Comparison of ENCODE assay signal across 8 mouse cellular contexts in the genomic region with DNA sequence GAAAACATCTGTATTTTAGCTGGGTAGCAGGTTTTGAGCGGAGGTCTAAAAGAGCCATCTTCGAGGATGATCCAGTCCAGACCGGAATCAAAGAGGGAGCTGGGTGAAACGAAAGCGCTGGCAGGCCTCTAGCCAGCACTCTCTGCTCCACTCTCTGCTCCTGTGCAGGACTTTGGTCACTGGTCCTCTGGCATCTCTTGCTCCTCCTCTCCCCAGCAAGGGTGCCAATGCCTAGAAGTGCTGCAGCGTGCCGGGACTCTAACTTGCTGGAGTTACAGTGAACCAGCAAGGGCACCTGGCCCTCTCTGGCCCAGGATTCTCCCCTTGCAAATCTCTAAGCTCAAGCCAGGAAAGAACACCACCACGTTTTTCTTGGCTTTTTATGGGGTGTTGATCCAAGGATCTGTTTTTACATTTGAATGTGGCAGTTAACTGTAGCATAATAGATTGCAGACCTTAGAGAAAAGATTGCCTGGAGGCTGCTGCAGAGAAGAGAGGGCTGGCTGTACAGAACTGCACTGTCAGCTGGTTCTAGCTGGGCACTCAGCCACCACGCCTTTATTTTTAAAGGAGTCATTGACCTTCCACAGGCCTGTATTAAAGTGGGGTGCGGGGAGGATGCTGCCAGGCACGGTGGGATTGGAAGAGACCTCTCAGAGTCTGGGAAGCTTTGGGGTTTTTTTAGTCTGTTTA.
A peak's percentile ranks its signal among the peaks of the same experiment; 100 is the strongest.
DNase-seq lines count a peak whose midpoint lies in the region; ATAC-seq lines count a peak whose summit lies in the region.

No protein-coding gene starts in this region.

- peak; percentile 94 for ATAC-seq in hindbrain, embryonic 15.5 days (ENCODE audit: low FRiP score, low read depth)
- ATAC-seq in midbrain, embryonic 11.5 days (ENCODE audit: low FRiP score): peak; percentile 57; the same call in 1 of the 2 replicates
- peak; percentile 88 for ATAC-seq in stomach, embryonic 16.5 days (ENCODE audit: insufficient read depth, low FRiP score)
- ATAC-seq in megakaryocyte-erythroid progenitor cell, adult 5-6 weeks (replicated peaks; ENCODE audit: low FRiP score, low TSS enrichment, poor library complexity, severe bottlenecking): no peak

- DNase-seq in adrenal gland, adult 8-10 months: peak; percentile 51
- peak; percentile 24 to 41 for DNase-seq in cerebellum, postnatal 25 days
- peak; percentile 34 to 50 for DNase-seq in gastrocnemius, adult 8-10 months (ENCODE audit: low spot score in 2 of 2)
- peak; percentile 16 to 30 for DNase-seq in layer of hippocampus, postnatal 36 days
- DNase-seq in midbrain, embryonic 11.5 days (ENCODE audit: low spot score, missing footprints): peak; percentile 89

- peak overlapping the region; percentile 74 for H3K27ac ChIP-seq in hindbrain, embryonic 15.5 days (replicated peaks)
- H3K27ac ChIP-seq in midbrain, embryonic 11.5 days (ENCODE audit: low read depth, low read length): no peak overlapping the region
- H3K27ac ChIP-seq in stomach, embryonic 16.5 days (ENCODE audit: low read length): peak overlapping the region; percentile 95

- WGBS in hindbrain, embryonic 15.5 days: 16% methylated on average over 11 of the region's 11 CpGs
- 17% methylated on average over 11 of the region's 11 CpGs for WGBS in midbrain, embryonic 11.5 days
- WGBS in stomach, embryonic 16.5 days: 22% methylated on average over 11 of the region's 11 CpGs

- H3K9ac ChIP-seq in hindbrain, embryonic 15.5 days: no peak overlapping the region
- H3K9ac ChIP-seq in midbrain, embryonic 11.5 days (ENCODE audit: low read length): peak overlapping the region; percentile 27; the same call in 1 of the 2 replicates
- H3K9ac ChIP-seq in stomach, embryonic 16.5 days (ENCODE audit: low read length): peak overlapping the region; percentile 60

- H3K9me3 ChIP-seq in hindbrain, embryonic 15.5 days: no peaks in the 10 kb centered on the region
- H3K9me3 ChIP-seq in midbrain, embryonic 11.5 days (ENCODE audit: control insufficient read depth, low read length): no peaks in the 10 kb centered on the region
- H3K9me3 ChIP-seq in stomach, embryonic 16.5 days (replicated peaks; ENCODE audit: control insufficient read depth, low read length): no peaks in the 10 kb centered on the region

- H3K27me3 ChIP-seq in hindbrain, embryonic 15.5 days: no peaks in the 10 kb centered on the region
- no peaks in the 10 kb centered on the region for H3K27me3 ChIP-seq in midbrain, embryonic 11.5 days (ENCODE audit: control insufficient read depth, insufficient read depth, low read length)
- no peaks in the 10 kb centered on the region for H3K27me3 ChIP-seq in stomach, embryonic 16.5 days (ENCODE audit: control insufficient read depth, insufficient read depth, low read length)

- no peak overlapping the region for H3K4me3 ChIP-seq in hindbrain, embryonic 15.5 days
- H3K4me3 ChIP-seq in midbrain, embryonic 11.5 days (ENCODE audit: low read depth, low read length): no peak overlapping the region
- no peak overlapping the region for H3K4me3 ChIP-seq in stomach, embryonic 16.5 days (replicated peaks; ENCODE audit: low read length)

- H3K4me2 ChIP-seq in hindbrain, embryonic 15.5 days: peak overlapping the region; percentile 21
- no peak overlapping the region; the same call in 1 of the 2 replicates for H3K4me2 ChIP-seq in midbrain, embryonic 11.5 days
- peak overlapping the region; percentile 18 for H3K4me2 ChIP-seq in stomach, embryonic 16.5 days (ENCODE audit: low read depth, low read length)

- peaks cover 40% of the 10 kb centered on the region for H3K4me1 ChIP-seq in hindbrain, embryonic 15.5 days (replicated peaks)
- H3K4me1 ChIP-seq in midbrain, embryonic 11.5 days (ENCODE audit: control insufficient read depth, insufficient read depth, low read length): peaks cover 3% of the 10 kb centered on the region; the same call in 1 of the 2 replicates
- peaks cover 33% of the 10 kb centered on the region for H3K4me1 ChIP-seq in stomach, embryonic 16.5 days (ENCODE audit: control insufficient read depth, insufficient read depth, low read length)

- H3K36me3 ChIP-seq in hindbrain, embryonic 15.5 days: no peaks in the 10 kb centered on the region
- H3K36me3 ChIP-seq in midbrain, embryonic 11.5 days (ENCODE audit: control insufficient read depth, insufficient read depth, low read length): no peaks in the 10 kb centered on the region
- no peaks in the 10 kb centered on the region for H3K36me3 ChIP-seq in stomach, embryonic 16.5 days (ENCODE audit: control insufficient read depth, insufficient read depth, low read length)

Comparison
In these comparisons a context has a peak if more than half of its experiments do, and no peak if none do; other contexts are left out.
1. DNase-seq: peak in every context shown above with its lines; median percentile 89 in midbrain, embryonic 11.5 days; 51 in adrenal gland, adult 8-10 months; 42 in gastrocnemius, adult 8-10 months; 32 in cerebellum, postnatal 25 days; 23 in layer of hippocampus, postnatal 36 days.